Mouse (Mus musculus) erythroblast, embryonic 14.5 days (primary cell): ENCODE results near the gene Anapc10. TPM values are rescaled to one million over a fixed set of nuclear protein-coding genes. Genes with fewer than 3 reads are reported as not detected.
"Not testable (repeated sequence)": the region's sequence is repeated elsewhere in the genome, so short reads cannot be mapped to it uniquely, and the experiment has no call there.

Source experiments
- H3K27me3 ChIP-seq: 2 replicates; pipeline ENCODE4 v1.6.1; 2012; ENCODE audit warnings: inconsistent platforms; ENCODE audit not compliant: control insufficient read depth
- H3K36me3 ChIP-seq: 2 replicates; pipeline ENCODE4 v1.6.1; 2012; ENCODE audit warnings: mild to moderate bottlenecking, inconsistent platforms; ENCODE audit not compliant: control insufficient read depth
- H3K4me1 ChIP-seq: 2 replicates; pipeline ENCODE4 v1.6.1; 2012; ENCODE audit warnings: inconsistent platforms; ENCODE audit not compliant: control insufficient read depth
- H3K4me3 ChIP-seq: replicated peaks from 2 replicates; pipeline ENCODE3; 2012; ENCODE audit warnings: moderate library complexity, mild to moderate bottlenecking, inconsistent platforms
- H3K9me3 ChIP-seq: 2 replicates; pipeline ENCODE4 v1.6.1; 2012; ENCODE audit warnings: low read length, inconsistent platforms, mixed read lengths; ENCODE audit not compliant: control insufficient read depth
- GATA1 ChIP-seq: IDR thresholded peaks from 2 replicates; pipeline ENCODE4 v1.6.1; 2012; ENCODE audit warnings: low read length, inconsistent platforms, mixed read lengths
- TAL1 ChIP-seq: IDR thresholded peaks from 3 replicates; pipeline ENCODE4 v1.6.1; 2012; ENCODE audit warnings: low read length, inconsistent platforms, mixed read lengths
- polyA plus RNA-seq: library from polyadenylated mRNA; stranded (reverse); fragments of >175 nt; gene quantifications from 2 replicates; pipeline ENCODE4 v1.2.3, GENCODE M21; 2012

Gene Anapc10
- polyA plus RNA-seq, 1 experiment: not detected

DNA sequence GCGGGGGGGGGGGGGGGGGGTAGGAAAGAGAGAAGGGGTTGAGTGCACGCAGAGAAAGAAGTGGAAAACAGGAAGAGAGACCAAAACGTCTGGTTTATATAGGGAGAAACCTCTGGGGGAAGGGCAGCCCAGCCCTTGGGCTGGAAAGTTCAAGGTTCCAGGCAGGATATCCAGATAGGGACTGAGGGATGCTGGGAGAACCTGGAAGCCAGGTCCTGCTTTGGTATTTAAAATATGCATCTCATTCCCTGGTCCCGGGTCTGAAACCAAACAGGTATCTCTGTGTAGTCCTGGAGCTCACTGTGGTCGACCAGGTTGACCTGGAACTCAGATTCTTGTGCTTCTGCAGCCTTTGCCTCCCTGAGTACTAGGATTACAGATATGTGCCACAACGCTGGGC lies 1.1 kb downstream of the Anapc10 start:
- no peaks in the 10 kb centered on the region for H3K27me3 ChIP-seq
- H3K9me3 ChIP-seq: no peaks in the 10 kb centered on the region
- peak overlapping the region; percentile 88 for H3K4me3 ChIP-seq
- H3K36me3 ChIP-seq: peaks cover 31% of the 10 kb centered on the region
- H3K4me1 ChIP-seq: peaks cover 18% of the 10 kb centered on the region
- no peak for TF ChIP-seq TAL1
- TF ChIP-seq GATA1: no peak

DNA sequence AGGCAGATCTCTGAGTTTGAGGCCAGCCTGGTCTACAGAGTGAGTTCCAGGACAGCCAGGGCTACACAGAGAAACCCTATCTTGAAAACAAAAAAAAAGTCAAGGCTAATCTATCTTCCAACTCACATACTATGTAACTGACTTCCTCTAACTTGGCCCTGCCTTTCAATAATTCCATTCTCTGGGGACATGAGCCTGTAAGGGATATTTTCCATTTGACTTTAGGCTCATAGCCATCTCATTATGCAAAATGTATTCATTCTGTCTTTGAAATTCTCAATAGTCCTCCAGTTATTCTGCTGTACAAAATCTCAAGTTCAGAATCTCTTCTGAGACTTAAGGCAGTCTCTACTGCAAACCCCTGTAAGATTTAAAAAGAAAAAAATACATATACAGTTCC lies 9.9 kb downstream of the Anapc10 start:
- peaks cover 50% of the 10 kb centered on the region for H3K36me3 ChIP-seq

DNA sequence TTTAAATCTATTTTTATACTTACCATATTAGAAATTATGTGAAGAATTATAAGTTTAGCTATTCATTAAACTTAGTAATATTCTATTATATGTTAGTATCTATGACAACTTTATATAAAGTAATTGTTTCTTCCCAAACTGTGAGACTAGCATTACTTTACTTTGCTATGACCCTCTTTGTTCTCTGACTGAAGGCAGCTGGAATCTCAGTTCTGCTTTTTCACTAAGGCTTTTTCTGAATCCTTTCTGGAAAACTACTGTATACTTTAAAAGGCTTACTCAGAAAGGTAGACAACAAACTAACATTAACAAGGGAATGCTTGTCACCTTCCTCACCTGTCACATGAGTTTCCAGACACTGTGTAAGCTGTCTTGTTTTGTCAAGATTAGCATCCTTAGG lies 11.7 kb downstream of the Anapc10 start:
- peaks cover 34% of the 10 kb centered on the region for H3K36me3 ChIP-seq
- no peaks in the 10 kb centered on the region for H3K27me3 ChIP-seq
- H3K4me1 ChIP-seq: no peaks in the 10 kb centered on the region
- H3K4me3 ChIP-seq: no peak overlapping the region
- H3K9me3 ChIP-seq: no peaks in the 10 kb centered on the region
- TF ChIP-seq TAL1: no peak
- no peak for TF ChIP-seq GATA1

More for the DNA sequence above, 9.9 kb downstream of the Anapc10 start:
- Histone ChIP-seq H3K4me3 (no peak overlapping the region), H3K9me3 (no peaks in the 10 kb centered on the region), H3K4me1 (no peaks in the 10 kb centered on the region), H3K27me3 (no peaks in the 10 kb centered on the region)
- TF ChIP-seq TAL1 (no peak), GATA1 (no peak)

DNA sequence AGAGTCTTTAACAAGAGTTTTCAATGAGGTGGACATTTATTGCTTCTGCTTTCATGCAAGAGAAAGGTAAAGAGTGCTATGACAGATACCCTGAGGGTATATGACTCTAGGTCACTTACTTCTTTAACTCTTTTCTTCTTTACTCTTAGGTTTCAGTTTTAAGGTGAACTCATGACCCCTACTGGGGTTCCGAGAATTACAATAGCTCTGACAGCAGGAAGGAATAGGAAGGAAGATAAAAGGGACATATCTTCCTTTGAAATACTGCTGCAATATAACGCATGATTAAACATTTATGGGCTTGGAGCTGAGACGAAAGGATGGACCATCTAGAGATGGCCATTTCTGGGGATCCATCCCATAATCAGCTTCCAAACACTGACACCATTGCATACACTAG lies 13.0 kb downstream of the Anapc10 start:
- H3K36me3 ChIP-seq: peaks cover 36% of the 10 kb centered on the region

DNA sequence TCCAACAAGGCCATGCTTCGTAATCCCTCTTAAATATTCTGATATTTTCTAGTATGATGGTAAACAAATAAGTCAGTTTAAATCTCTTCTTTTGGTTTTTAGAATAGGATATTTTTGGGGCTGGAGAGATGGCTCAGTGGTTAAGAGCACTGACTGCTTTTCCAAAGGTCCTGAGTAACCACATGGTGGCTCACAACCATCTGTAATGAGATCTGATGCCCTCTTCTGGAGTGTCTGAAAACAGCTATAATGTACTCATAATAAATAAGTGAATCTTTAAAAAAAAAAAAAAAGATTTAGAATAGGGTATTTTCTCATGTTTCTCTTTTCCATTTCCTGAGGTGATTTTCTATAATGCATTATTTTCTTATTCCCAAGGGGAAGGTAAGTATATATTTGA lies 16.3 kb downstream of the Anapc10 start:
- no peak overlapping the region for H3K4me3 ChIP-seq
- TF ChIP-seq TAL1 (no peak), GATA1 (no peak)
- no peaks in the 10 kb centered on the region for H3K4me1 ChIP-seq
- H3K36me3 ChIP-seq: peaks cover 21% of the 10 kb centered on the region
- no peaks in the 10 kb centered on the region for H3K9me3 ChIP-seq
- H3K27me3 ChIP-seq: no peaks in the 10 kb centered on the region

More for the DNA sequence above, 13.0 kb downstream of the Anapc10 start:
- TF ChIP-seq GATA1: no peak
- no peaks in the 10 kb centered on the region for H3K4me1 ChIP-seq
- H3K27me3 ChIP-seq: no peaks in the 10 kb centered on the region
- H3K4me3 ChIP-seq: no peak overlapping the region
- H3K9me3 ChIP-seq: no peaks in the 10 kb centered on the region

DNA sequence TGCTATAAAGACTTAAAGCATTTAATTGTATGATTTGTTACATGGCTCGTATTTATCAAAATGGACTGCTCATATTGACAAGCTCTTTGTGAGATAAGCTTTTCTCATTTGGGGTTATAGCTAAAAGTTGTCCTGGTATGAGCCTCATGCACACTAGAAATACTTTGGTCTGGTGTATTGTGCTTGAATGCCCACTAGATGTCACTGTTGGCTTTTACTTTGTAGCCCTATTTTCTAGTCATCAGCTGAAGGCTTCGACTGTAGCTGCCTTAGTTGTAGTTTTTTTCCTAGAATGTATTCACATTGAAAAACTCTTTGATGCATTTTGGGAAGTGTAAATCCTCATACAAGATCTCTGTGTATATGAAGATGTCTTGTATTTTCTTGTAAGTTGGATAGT lies 22.7 kb downstream of the Anapc10 start:
- H3K4me3 ChIP-seq: no peak overlapping the region
- TF ChIP-seq TAL1: no peak
- TF ChIP-seq GATA1: no peak

DNA sequence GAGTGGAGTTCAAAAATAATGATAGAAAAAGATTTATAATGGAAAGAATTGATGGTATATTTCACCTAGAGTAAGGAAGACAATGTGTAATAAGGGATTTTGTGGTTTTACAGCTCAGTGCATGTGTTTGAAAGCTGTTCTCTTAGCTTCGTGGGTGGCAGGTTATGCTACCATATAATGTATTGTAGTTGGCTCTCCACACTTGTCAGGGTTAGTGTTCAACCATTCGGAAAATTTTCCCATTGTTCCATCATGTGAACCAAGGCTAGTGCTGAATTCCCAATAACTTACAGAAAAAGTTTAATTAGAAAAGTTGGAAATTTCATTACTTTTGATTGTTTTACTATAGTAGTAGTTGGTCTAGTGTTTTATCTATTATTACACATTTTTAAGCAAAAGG lies 36.6 kb downstream of the Anapc10 start:
- no peaks in the 10 kb centered on the region for H3K27me3 ChIP-seq
- no peak overlapping the region for H3K4me3 ChIP-seq
- peaks cover 6% of the 10 kb centered on the region for H3K36me3 ChIP-seq
- H3K4me1 ChIP-seq: no peaks in the 10 kb centered on the region
- TF ChIP-seq GATA1: no peak
- TF ChIP-seq TAL1: no peak
- no peaks in the 10 kb centered on the region for H3K9me3 ChIP-seq

More for the DNA sequence above, 22.7 kb downstream of the Anapc10 start:
- peaks cover 16% of the 10 kb centered on the region for H3K36me3 ChIP-seq
- no peaks in the 10 kb centered on the region for H3K4me1 ChIP-seq
- H3K27me3 ChIP-seq: no peaks in the 10 kb centered on the region
- no peaks in the 10 kb centered on the region for H3K9me3 ChIP-seq

DNA sequence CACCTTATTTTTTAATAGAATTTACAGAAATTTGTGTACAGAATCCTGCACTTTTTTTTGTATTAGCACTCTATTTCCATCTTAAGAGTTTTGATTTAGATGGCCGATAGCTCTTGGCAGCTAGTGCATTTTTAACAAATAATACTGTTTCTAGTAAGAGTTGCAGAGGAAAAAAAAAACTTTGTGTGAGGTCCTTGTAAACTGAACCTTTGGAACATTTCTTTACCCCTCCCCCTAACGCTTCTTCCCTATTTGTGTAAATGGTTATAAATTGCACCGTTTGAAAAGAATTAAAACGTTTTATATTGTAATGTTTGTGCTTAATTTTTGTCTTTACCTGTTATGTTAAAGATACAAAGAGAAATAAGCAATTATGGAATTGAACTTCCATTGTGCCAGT lies 37.0 kb downstream of the Anapc10 start:
- H3K9me3 ChIP-seq: no peaks in the 10 kb centered on the region
- peaks cover 6% of the 10 kb centered on the region for H3K36me3 ChIP-seq
- H3K27me3 ChIP-seq: no peaks in the 10 kb centered on the region
- no peaks in the 10 kb centered on the region for H3K4me1 ChIP-seq
- no peak overlapping the region for H3K4me3 ChIP-seq
- TF ChIP-seq GATA1 (no peak), TAL1 (no peak)

DNA sequence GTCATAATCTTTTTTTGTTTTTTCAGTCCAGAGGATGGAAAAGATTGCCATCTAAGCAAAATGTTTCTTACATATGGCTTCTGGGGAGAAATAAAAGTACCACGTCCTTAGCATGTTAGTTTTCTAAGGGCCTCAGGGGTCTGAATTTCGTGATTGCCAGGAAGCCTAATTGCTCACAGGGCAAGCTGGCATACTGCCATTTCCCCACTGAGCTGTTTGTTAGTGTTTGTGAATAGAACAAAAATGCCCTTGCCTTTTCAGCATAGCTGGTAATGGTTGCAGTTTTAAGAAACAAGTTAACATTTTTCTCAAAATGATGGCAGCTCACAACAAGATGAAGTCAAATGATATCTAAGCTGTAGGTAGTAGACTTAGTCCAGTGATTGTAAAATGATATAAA lies 38.7 kb downstream of the Anapc10 start:
- Histone ChIP-seq H3K4me1 (no peaks in the 10 kb centered on the region), H3K27me3 (no peaks in the 10 kb centered on the region), H3K4me3 (no peak overlapping the region), H3K9me3 (no peaks in the 10 kb centered on the region), H3K36me3 (peaks cover 5% of the 10 kb centered on the region)
- TF ChIP-seq GATA1 (no peak), TAL1 (no peak)

DNA sequence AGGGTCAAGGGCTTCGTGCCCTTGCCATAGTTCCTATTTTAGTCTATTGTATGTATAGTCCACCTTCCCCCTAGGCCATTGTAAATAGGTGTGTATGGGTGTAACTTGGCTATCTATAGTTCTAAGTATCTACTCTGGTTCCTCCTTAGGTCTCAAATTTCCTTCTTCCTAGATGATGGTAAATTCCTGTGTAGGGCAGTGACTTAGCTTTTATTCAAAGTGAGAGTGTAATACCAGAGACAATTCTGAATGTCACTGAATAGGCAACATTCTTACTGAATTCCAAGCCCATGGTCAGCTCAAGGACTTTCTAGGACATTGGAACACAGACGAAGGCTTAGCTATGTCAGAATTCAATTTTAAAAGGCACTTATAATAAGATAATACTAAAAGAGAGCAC lies 83.3 kb downstream of the Anapc10 start:
- H3K9me3 ChIP-seq, H3K4me1 ChIP-seq, H3K36me3 ChIP-seq, H3K4me3 ChIP-seq, H3K27me3 ChIP-seq: not testable (repeated sequence)
